Mouse (Mus musculus): ENCODE data around the gene Grip1. TPM values are rescaled to one million over a fixed set of nuclear protein-coding genes. Genes with fewer than 3 reads are reported as not detected.
A peak's percentile ranks its signal among the peaks of the same experiment; 100 is the strongest.

Gene Grip1
- polyA plus RNA-seq, 1 experiment from 2014 or later = 19.0 TPM

GRCm38 (mm10) chr10:120114493-120114892 is 660.9 kb downstream of the Grip1 start:
- no peak for ATAC-seq (replicated peaks)

DNA sequence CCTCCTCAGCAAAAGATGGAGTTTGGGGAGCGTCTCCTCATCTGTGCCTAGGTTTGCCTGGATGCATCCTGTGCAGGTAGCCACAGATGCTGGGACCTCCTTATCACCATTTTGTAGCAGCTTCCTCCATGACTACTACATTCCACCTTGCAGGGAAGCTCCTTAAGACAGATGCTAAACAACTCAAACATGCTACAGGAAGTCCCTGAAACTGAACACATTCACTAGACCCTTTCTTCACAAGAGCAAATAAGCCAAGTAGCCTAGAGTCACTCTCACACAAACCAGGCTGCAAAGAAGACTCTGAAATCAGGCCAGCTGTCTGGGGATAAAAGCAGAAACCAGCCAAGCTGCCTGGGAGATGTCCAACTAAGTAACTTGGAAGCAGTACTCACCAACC is 661.6 kb downstream of the Grip1 start:
- Histone ChIP-seq H3K4me1 (peaks cover 7% of the 10 kb centered on the region; the same call in 1 of the 2 replicates), H3K4me2 (no peak overlapping the region), H3K9ac (no peak overlapping the region), H3K4me3 (no peak overlapping the region), H3K27me3 (replicated peaks) (no peaks in the 10 kb centered on the region), H3K9me3 (no peaks in the 10 kb centered on the region), H3K27ac (no peak overlapping the region), H3K36me3 (replicated peaks) (no peaks in the 10 kb centered on the region)
- WGBS = 97% methylated on average over 1 of the region's 1 CpGs
- no peak for ATAC-seq (replicated peaks)

More at GRCm38 (mm10) chr10:120114493-120114892, 660.9 kb downstream of the Grip1 start:
- H3K27me3 ChIP-seq (replicated peaks) = no peaks in the 10 kb centered on the region
- no peak overlapping the region for H3K9ac ChIP-seq
- WGBS = 38% methylated on average over 7 of the region's 7 CpGs
- H3K4me1 ChIP-seq = peaks cover 7% of the 10 kb centered on the region; the same call in 1 of the 2 replicates
- H3K27ac ChIP-seq = no peak overlapping the region
- H3K4me3 ChIP-seq = no peak overlapping the region
- H3K36me3 ChIP-seq (replicated peaks) = no peaks in the 10 kb centered on the region
- no peaks in the 10 kb centered on the region for H3K9me3 ChIP-seq
- H3K4me2 ChIP-seq = no peak overlapping the region

DNA sequence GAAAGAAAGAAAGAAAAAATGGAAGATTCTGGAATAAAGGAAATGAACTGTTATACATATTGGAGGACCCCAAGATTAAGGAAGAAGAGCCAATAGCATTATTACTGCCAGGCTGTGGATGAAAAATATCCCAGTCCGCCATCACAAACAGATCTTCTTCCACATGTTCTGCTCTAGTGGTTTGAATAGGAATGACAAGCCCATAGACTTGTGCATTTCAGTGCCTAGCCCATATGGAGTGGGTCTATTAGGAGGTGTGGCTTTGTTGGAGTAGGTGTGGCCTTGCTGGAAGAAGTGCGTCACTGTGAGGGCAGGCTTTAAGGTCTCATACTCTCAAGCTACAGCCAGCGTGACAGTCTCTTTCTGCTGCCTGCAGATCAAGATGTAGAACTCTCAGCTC is 670.1 kb downstream of the Grip1 start:
- Histone ChIP-seq H3K4me1 (no peaks in the 10 kb centered on the region), H3K9ac (no peak overlapping the region), H3K4me2 (no peak overlapping the region), H3K9me3 (no peaks in the 10 kb centered on the region), H3K27me3 (replicated peaks) (no peaks in the 10 kb centered on the region), H3K36me3 (replicated peaks) (no peaks in the 10 kb centered on the region), H3K27ac (no peak overlapping the region), H3K4me3 (no peak overlapping the region)
- ATAC-seq (replicated peaks) = no peak
- WGBS = 93% methylated on average over 3 of the region's 3 CpGs

DNA sequence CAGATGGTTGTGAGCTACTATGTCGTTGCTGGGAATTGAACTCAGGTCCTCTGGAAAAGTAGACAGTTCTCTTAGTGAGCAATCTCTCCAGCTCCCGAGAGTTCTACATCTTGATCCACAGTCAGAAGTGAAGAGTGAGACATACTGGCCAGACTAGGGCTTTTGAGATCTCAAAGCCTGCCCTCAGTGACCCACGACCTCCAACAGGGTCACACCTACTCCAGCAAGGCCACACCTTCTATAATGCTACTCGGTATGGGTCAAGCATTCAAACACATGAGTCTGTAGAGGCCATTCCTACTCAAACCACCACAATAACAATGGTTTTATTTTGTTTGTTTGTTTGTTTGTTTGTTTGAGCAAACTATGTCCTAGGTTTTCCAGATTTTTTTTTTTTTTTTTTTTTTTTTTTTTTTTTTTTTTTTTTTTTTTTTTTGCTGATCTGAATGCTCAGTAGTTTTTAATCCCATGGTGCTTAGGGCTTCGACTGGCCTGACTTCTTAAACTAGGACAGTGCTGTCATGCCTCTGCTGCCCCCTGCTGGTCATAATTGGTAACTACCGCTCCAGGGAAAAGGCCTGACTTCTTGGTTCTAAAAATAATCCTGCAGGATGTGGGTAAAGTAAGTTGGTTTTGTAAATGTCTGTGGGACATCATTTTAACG is 671.3 kb downstream of the Grip1 start:
- ATAC-seq (replicated peaks) = no peak
- no peak overlapping the region for H3K27ac ChIP-seq
- H3K4me1 ChIP-seq = no peaks in the 10 kb centered on the region
- no peaks in the 10 kb centered on the region for H3K27me3 ChIP-seq (replicated peaks)
- H3K36me3 ChIP-seq (replicated peaks) = no peaks in the 10 kb centered on the region
- 49% methylated on average over 7 of the region's 7 CpGs for WGBS
- H3K9me3 ChIP-seq = no peaks in the 10 kb centered on the region
- H3K4me2 ChIP-seq = no peak overlapping the region
- H3K4me3 ChIP-seq = no peak overlapping the region
- no peak overlapping the region for H3K9ac ChIP-seq

DNA sequence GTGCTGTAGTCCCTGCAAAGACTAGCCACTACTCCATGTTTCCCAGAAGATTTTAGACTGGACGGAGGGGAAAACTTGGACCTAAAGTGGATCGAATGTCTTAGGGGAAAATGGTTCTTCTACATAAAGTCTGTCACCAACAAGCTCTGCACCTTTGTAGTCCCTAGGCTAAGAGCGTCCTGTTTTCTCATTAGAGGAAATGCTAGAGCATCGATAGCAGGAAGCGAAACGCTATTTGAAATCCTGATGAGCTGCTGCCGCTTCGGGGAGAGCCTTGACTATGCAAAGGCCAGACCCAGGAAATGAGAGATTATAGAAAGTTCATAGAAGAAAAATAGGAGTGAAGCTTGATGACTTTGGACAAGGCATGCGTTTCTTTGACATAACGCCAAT is 671.8 kb downstream of the Grip1 start:
- no peak overlapping the region for H3K27ac ChIP-seq
- no peaks in the 10 kb centered on the region for H3K36me3 ChIP-seq (replicated peaks)
- H3K4me3 ChIP-seq = no peak overlapping the region
- H3K9ac ChIP-seq = no peak overlapping the region
- WGBS = 77% methylated on average over 10 of the region's 10 CpGs
- no peaks in the 10 kb centered on the region for H3K4me1 ChIP-seq
- ATAC-seq (replicated peaks) = no peak
- no peaks in the 10 kb centered on the region for H3K27me3 ChIP-seq (replicated peaks)
- no peaks in the 10 kb centered on the region for H3K9me3 ChIP-seq
- H3K4me2 ChIP-seq = no peak overlapping the region

- H3K27me3 ChIP-seq (replicated peaks) = no peaks in the 10 kb centered on the region
- no peaks in the 10 kb centered on the region for H3K9me3 ChIP-seq
- peaks cover 1% of the 10 kb centered on the region; the same call in 1 of the 2 replicates for H3K4me1 ChIP-seq
- H3K4me3 ChIP-seq = no peak overlapping the region
- ATAC-seq (replicated peaks) = no peak
- 44% methylated on average over 13 of the region's 13 CpGs for WGBS
- H3K9ac ChIP-seq = no peak overlapping the region
- H3K4me2 ChIP-seq = 0 out of 2 replicates have a peak overlapping the region, but pooled peaks have one; percentile 11
- no peaks in the 10 kb centered on the region for H3K36me3 ChIP-seq (replicated peaks)
- H3K27ac ChIP-seq = no peak overlapping the region
Measured at GRCm38 (mm10) chr10:120128601-120129277, 675.1 kb downstream of the Grip1 start.

GRCm38 (mm10) chr10:120130621-120131020 is 677.0 kb downstream of the Grip1 start:
- Histone ChIP-seq H3K9me3 (no peaks in the 10 kb centered on the region), H3K4me2 (no peak overlapping the region), H3K4me3 (no peak overlapping the region), H3K9ac (no peak overlapping the region), H3K4me1 (peaks cover 3% of the 10 kb centered on the region; the same call in 1 of the 2 replicates), H3K36me3 (replicated peaks) (no peaks in the 10 kb centered on the region), H3K27me3 (replicated peaks) (no peaks in the 10 kb centered on the region), H3K27ac (no peak overlapping the region)
- 64% methylated on average over 16 of the region's 16 CpGs for WGBS
- ATAC-seq (replicated peaks) = no peak

DNA sequence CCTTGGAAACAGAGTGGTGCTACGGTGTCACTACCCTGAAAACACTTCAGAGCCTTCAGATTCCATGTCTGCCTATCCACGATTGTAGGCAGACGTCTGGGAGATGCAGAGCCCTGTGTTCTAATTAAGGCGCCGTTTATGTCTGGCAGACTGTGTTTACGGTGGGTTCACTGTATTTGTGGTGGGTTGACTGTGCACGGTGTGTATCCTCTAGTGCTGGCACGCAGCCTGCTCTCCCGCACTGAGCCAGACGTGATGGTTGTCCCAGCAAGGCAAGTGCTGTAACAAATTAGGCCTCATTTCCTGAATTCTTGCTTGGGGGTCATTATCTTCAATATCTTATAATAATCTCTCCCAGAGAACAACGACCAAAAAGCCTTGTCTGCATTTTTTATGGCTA is 680.1 kb downstream of the Grip1 start:
- H3K4me1 ChIP-seq = peaks cover 3% of the 10 kb centered on the region; the same call in 1 of the 2 replicates
- WGBS = 66% methylated on average over 11 of the region's 11 CpGs
- no peak overlapping the region for H3K9ac ChIP-seq
- H3K27ac ChIP-seq = no peak overlapping the region
- H3K9me3 ChIP-seq = no peaks in the 10 kb centered on the region
- H3K36me3 ChIP-seq (replicated peaks) = no peaks in the 10 kb centered on the region
- ATAC-seq (replicated peaks) = no peak
- H3K27me3 ChIP-seq (replicated peaks) = no peaks in the 10 kb centered on the region
- H3K4me3 ChIP-seq = no peak overlapping the region
- no peak overlapping the region for H3K4me2 ChIP-seq

DNA sequence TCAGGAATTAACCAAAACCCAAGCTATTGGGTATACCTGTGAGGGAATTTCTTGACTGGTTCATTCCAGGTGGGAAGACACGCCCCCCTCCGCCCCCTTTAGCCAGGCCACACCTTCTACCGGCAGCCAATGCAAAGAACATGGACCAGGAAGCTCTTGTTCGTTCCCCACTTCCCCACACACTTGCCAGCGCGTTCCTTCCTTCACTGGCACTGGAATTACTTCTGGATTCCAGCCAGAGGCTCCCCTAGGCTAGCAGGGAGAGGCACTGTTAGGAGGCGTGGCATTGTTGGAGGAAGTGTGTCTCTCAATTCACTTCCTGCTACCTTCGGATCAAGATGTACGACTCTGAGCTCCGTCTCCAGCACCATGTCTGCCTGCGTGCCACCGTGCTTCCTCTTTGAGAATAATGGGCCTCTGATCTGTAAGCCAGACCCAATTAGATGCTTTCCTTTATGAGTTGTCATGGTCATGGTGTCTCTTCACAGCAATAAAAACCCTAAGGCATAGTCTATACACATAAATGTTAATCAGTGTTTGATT is 682.5 kb downstream of the Grip1 start:
- Histone ChIP-seq H3K9me3 (no peaks in the 10 kb centered on the region), H3K4me2 (no peak overlapping the region), H3K36me3 (replicated peaks) (no peaks in the 10 kb centered on the region), H3K27ac (no peak overlapping the region), H3K4me3 (no peak overlapping the region), H3K4me1 (peaks cover 3% of the 10 kb centered on the region; the same call in 1 of the 2 replicates), H3K9ac (no peak overlapping the region), H3K27me3 (replicated peaks) (no peaks in the 10 kb centered on the region)
- WGBS = 92% methylated on average over 12 of the region's 12 CpGs
- ATAC-seq (replicated peaks) = no peak

Other genes with a start within 250 kb of the Grip1 start
- 44.0 and 47.2 TPM in 2 replicates for gene Cand1, start 213.8 kb upstream of the Grip1 start, polyA plus RNA-seq (2015; fragmentation: Nextera tagmentation; extraction: Ambion mirVana)

Measured in midbrain, embryonic 15.5 days (tissue).